Mouse (Mus musculus) MEL (cell line): ENCODE measurements at regions not wholly inside any gene's neighbourhood (a gene's known extent, or its start where the extent isn't known, plus 50 kb on each side); places are given as distances from the start of the nearest gene placed in this dataset.
A peak's percentile ranks its signal among the peaks of the same experiment; 100 is the strongest.

Source experiments
- CHD2 ChIP-seq: IDR thresholded peaks from 2 replicates; pipeline ENCODE4 v1.6.1; 2011; ENCODE audit warnings: low read length, improper control_type of control experiment
- CTCF ChIP-seq, 3 experiments: IDR thresholded peaks in 2 of 3; conservative IDR thresholded peaks in 1 of 3; 2 replicates each; pipeline ENCODE4 v1.5.1; 2011 to 2012; ENCODE audit warnings: low read length in 3 of 3, low read depth in 2 of 3, mild to moderate bottlenecking in 2 of 3, improper control_type of control experiment in 1 of 3, inconsistent platforms in 1 of 3, mixed read lengths in 1 of 3, moderate library complexity in 1 of 3; ENCODE audit not compliant: control insufficient read depth in 1 of 3, insufficient read depth in 1 of 3, poor library complexity in 1 of 3, severe bottlenecking in 1 of 3
- EP300 ChIP-seq, 2 experiments: IDR thresholded peaks; 2 replicates each; pipeline ENCODE4 v1.6.1; 2011; ENCODE audit warnings: improper control_type of control experiment in 2 of 2, low read length in 2 of 2, low read depth in 1 of 2, mild to moderate bottlenecking in 1 of 2
- ETS1 ChIP-seq: IDR thresholded peaks from 2 replicates; pipeline ENCODE4 v1.6.1; 2012; ENCODE audit warnings: low read depth, mild to moderate bottlenecking, inconsistent platforms, low read length, improper control_type of control experiment, moderate library complexity
- MAZ ChIP-seq: IDR thresholded peaks from 2 replicates; pipeline ENCODE4 v1.6.1; 2012; ENCODE audit warnings: low read depth, mild to moderate bottlenecking, inconsistent platforms, low read length, improper control_type of control experiment
- MXI1 ChIP-seq: IDR thresholded peaks from 2 replicates; pipeline ENCODE4 v1.6.1; 2011; ENCODE audit warnings: mild to moderate bottlenecking, low read depth, low read length, improper control_type of control experiment
- POLR2A ChIP-seq, 2 experiments: IDR thresholded peaks; 2 replicates each; pipeline ENCODE4 v1.6.1; 2011 to 2012; ENCODE audit warnings: low read length in 2 of 2, mild to moderate bottlenecking in 2 of 2, control low read depth in 1 of 2, improper control_type of control experiment in 1 of 2, low read depth in 1 of 2, moderate library complexity in 1 of 2; ENCODE audit not compliant: control insufficient read depth in 1 of 2, insufficient read depth in 1 of 2, poor library complexity in 1 of 2
- RAD21 ChIP-seq: IDR thresholded peaks from 2 replicates; pipeline ENCODE4 v1.6.1; 2011; ENCODE audit warnings: mild to moderate bottlenecking, low read depth, low read length, improper control_type of control experiment
- ZKSCAN1 ChIP-seq: IDR thresholded peaks from 2 replicates; pipeline ENCODE4 v1.6.1; 2012; ENCODE audit warnings: low read depth, mild to moderate bottlenecking, inconsistent platforms, low read length, improper control_type of control experiment, moderate library complexity
- ZMIZ1 ChIP-seq: IDR thresholded peaks from 2 replicates; pipeline ENCODE4 v1.6.1; 2012; ENCODE audit warnings: low read depth, mild to moderate bottlenecking, inconsistent platforms, low read length, improper control_type of control experiment, moderate library complexity

DNA sequence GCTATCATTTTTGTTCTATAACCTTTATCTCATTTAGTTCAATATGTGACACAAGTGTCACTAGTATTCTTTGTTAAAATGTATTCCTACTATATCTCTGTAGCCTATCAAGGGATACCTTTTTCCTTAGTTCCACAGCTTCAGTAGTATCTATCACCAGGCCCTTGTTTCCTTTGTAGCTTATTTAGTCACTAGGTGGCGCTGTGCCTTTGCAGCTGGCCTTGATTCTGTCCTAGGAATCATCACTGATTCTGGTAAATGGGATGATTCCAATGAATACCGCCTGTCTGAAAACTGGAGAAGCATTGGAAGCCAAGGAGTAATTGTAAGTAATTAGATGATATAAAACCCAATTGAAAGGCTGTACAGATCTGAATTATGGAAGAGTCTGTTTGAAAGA, 139.3 kb downstream of the Dcaf12l2 start:
- TF ChIP-seq POLR2A (IDR thresholded peaks at IDR 0.05; ENCODE audit: control insufficient read depth in 1 of 2, insufficient read depth in 1 of 2, low read depth in 1 of 2, low read length in 2 of 2, poor library complexity in 1 of 2): no peak
- peak; percentile 21 to 33 (median 33); a peak in 5 of 6 replicates for TF ChIP-seq CTCF (IDR thresholded peaks at IDR 0.05 in 2 of 3, conservative IDR thresholded peaks at IDR 0.05 in 1 of 3; ENCODE audit: control insufficient read depth in 1 of 3, insufficient read depth in 1 of 3, low read depth in 2 of 3, low read length in 3 of 3, poor library complexity in 1 of 3, severe bottlenecking in 1 of 3)
- TF ChIP-seq EP300 (IDR thresholded peaks at IDR 0.05; ENCODE audit: low read depth in 1 of 2, low read length in 2 of 2): no peak
- TF ChIP-seq MXI1: no peak
- no peak for TF ChIP-seq ETS1
- peak; percentile 25 for TF ChIP-seq RAD21
- TF ChIP-seq ZMIZ1: no peak
- TF ChIP-seq CHD2: no peak
- no peak for TF ChIP-seq MAZ
- no peak for TF ChIP-seq ZKSCAN1
